Mouse (Mus musculus) liver, embryonic 11.5 days (tissue): Measurements from ENCODE around the gene Usp4. TPM values are rescaled to one million over a fixed set of nuclear protein-coding genes. Genes with fewer than 3 reads are reported as not detected.

Source experiments
- ATAC-seq: fragments of 200-750 bp; cut with Nextera tagmentation; replicated peaks from 2 replicates; pipeline ENCODE4 v1.8.0; 2017; ENCODE audit warnings: moderate number of reproducible peaks, mild to moderate bottlenecking, moderate TSS enrichment, moderate library complexity; ENCODE audit not compliant: low FRiP score
- DNase-seq: peaks from one replicate; pipeline ENCODE4 v3.0.0-alpha.2; 2017; ENCODE audit warnings: low spot score
- H3K27ac ChIP-seq: fragments of 300-500 bp; sonication (generic); 2 replicates; pipeline ENCODE4 v1.5.1; 2014; ENCODE audit warnings: mild to moderate bottlenecking, low read depth, low read length, control low read depth
- H3K27me3 ChIP-seq: fragments of 300-500 bp; sonication (generic); replicated peaks from 2 replicates; pipeline ENCODE4 v1.6.1; 2014; ENCODE audit warnings: low read length, mixed read lengths; ENCODE audit not compliant: control insufficient read depth, insufficient read depth
- H3K36me3 ChIP-seq: fragments of 300-500 bp; sonication (generic); 2 replicates; pipeline ENCODE4 v1.6.1; 2014; ENCODE audit warnings: mild to moderate bottlenecking, low read length, moderate library complexity, mixed read lengths; ENCODE audit not compliant: control insufficient read depth, insufficient read depth
- H3K4me1 ChIP-seq: fragments of 300-500 bp; sonication (generic); replicated peaks from 2 replicates; pipeline ENCODE4 v1.6.1; 2014; ENCODE audit warnings: low read length, mixed read lengths; ENCODE audit not compliant: control insufficient read depth, insufficient read depth
- H3K4me2 ChIP-seq: fragments of 300-500 bp; sonication (generic); 2 replicates; pipeline ENCODE4 v1.6.1; 2014; ENCODE audit warnings: mild to moderate bottlenecking, control low read depth, moderate library complexity
- H3K4me3 ChIP-seq: fragments of 300-500 bp; sonication (generic); 2 replicates; pipeline ENCODE4 v1.5.1; 2014; ENCODE audit warnings: low read depth, low read length, control low read depth
- H3K9ac ChIP-seq: fragments of 300-500 bp; sonication (generic); 2 replicates; pipeline ENCODE4 v1.6.1; 2014; ENCODE audit warnings: low read depth, low read length, control low read depth
- H3K9me3 ChIP-seq: fragments of 300-500 bp; sonication (generic); 2 replicates; pipeline ENCODE4 v1.6.1; 2016; ENCODE audit warnings: low read length, inconsistent platforms, mixed read lengths; ENCODE audit not compliant: control insufficient read depth
- whole genome bisulfite sequencing: fragments of 180-500 bp; shearing (Covaris S2); extraction: QIAGEN DNeasy Blood & Tissue Kit; methylation state at CpG from one replicate; pipeline ENCODE4 v1.1.7; 2014; 5-methylcytosine and 5-hydroxymethylcytosine counted together
- polyA plus RNA-seq: library from polyadenylated mRNA; unstranded; fragments of >200 nt; fragmentation: Nextera tagmentation; extraction: Ambion mirVana; gene quantifications from 2 replicates; pipeline ENCODE4 v1.2.1, GENCODE M21; 2014

Usp4 gene
- polyA plus RNA-seq, 1 experiment from 2014 or later, result 114 TPM

DNA sequence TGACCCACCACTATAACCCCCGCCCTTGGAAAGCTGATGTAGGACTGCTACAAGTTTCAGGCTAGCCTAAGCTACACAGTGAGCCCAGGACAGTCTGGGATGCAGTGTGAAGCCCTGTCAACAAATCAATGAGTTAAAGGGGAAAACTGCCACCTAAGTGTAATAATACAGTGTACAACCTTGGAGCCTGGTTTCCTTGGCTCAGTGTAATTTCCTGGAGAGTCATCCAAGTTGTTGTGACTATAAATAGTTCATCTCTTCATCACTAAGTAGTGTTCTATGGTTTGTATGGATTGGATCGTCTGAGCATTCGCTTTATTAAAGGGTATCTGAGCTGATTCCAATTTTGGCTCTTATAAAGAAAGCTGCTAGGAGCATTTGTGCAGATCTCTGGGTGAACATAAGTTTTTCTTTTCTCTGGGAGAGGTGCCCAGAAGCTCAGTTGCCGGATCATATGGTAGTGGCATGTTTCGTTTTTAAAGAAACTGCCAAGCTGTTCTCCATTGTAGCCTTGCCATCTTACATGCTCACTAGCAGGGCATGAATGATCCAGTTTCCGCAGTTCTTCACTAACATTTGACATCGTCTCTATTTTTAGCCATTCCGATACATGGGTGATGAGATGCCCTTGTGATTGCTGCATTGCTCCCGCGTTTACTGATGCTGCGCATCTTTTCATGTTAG, 93.7 kb downstream of the Usp4 start:
- Histone ChIP-seq H3K4me2 (no peak overlapping the region), H3K4me1 (no peaks in the 10 kb centered on the region; the same call in 1 of the 2 replicates), H3K9ac (no peak overlapping the region), H3K36me3 (no peaks in the 10 kb centered on the region), H3K27ac (no peak overlapping the region), H3K27me3 (no peaks in the 10 kb centered on the region), H3K4me3 (no peak overlapping the region), H3K9me3 (no peaks in the 10 kb centered on the region)
- no peak for DNase-seq
- ATAC-seq, result no peak
- 88% methylated on average over 11 of the region's 11 CpGs for WGBS

Other genes starting within 250 kb of the Usp4 start
- gene Bsn, start 157.5 kb upstream of the Usp4 start, polyA plus RNA-seq, result 5.2 and 5.7 TPM in 2 replicates
- gene Dag1, start 83.9 kb upstream of the Usp4 start, polyA plus RNA-seq, result 41.1 and 41.5 TPM in 2 replicates
- 11.3 and 13.9 TPM in 2 replicates for gene Nicn1, start 57.4 kb upstream of the Usp4 start, polyA plus RNA-seq
- gene Amt, start 51.0 kb upstream of the Usp4 start, polyA plus RNA-seq, result 16.0 and 16.5 TPM in 2 replicates
- gene Rhoa, start 41.7 kb upstream of the Usp4 start, polyA plus RNA-seq, result 254 and 264 TPM in 2 replicates
- 14.9 and 16.1 TPM in 2 replicates for gene Tcta, start 41.7 kb upstream of the Usp4 start, polyA plus RNA-seq
- gene Gpx1, start 8.9 kb upstream of the Usp4 start, polyA plus RNA-seq, result 2,990 and 3,052 TPM in 2 replicates
- 0.81 and 1.3 TPM in 2 replicates for gene 1700102P08Rik, start 45.0 kb downstream of the Usp4 start, polyA plus RNA-seq
- gene Ccdc36, start 80.6 kb downstream of the Usp4 start, polyA plus RNA-seq, result 0.82 and 0.88 TPM in 2 replicates
- gene BC048562, start 88.6 kb downstream of the Usp4 start, polyA plus RNA-seq, result not detected in 2 replicates
- gene Ccdc71, start 112.7 kb downstream of the Usp4 start, polyA plus RNA-seq, result 48.6 and 51.1 TPM in 2 replicates
- gene Klhdc8b, start 113.7 kb downstream of the Usp4 start, polyA plus RNA-seq, result 24.2 and 26.8 TPM in 2 replicates
- 14.8 and 18.7 TPM in 2 replicates for gene Lamb2, start 131.9 kb downstream of the Usp4 start, polyA plus RNA-seq
- 57.5 and 66.8 TPM in 2 replicates for gene Usp19, start 142.7 kb downstream of the Usp4 start, polyA plus RNA-seq
- gene Qars, start 159.9 kb downstream of the Usp4 start, polyA plus RNA-seq, result 120 and 122 TPM in 2 replicates
- 106 and 116 TPM in 2 replicates for gene Qrich1, start 169.0 kb downstream of the Usp4 start, polyA plus RNA-seq
- 285 and 298 TPM in 2 replicates for gene Impdh2, start 212.4 kb downstream of the Usp4 start, polyA plus RNA-seq
- gene Ndufaf3, start 219.6 kb downstream of the Usp4 start, polyA plus RNA-seq, result 45.9 and 46.2 TPM in 2 replicates
- gene Dalrd3, start 222.0 kb downstream of the Usp4 start, polyA plus RNA-seq, result 102 and 106 TPM in 2 replicates
- 51.8 and 54.0 TPM in 2 replicates for gene Wdr6, start 230.9 kb downstream of the Usp4 start, polyA plus RNA-seq
- 2.1 and 2.5 TPM in 2 replicates for gene P4htm, start 249.8 kb downstream of the Usp4 start, polyA plus RNA-seq